Mouse (Mus musculus): ENCODE measurements around the gene Kcnj4. TPM values are rescaled to one million over a fixed set of nuclear protein-coding genes. Genes with fewer than 3 reads are reported as not detected.
"Not testable (repeated sequence)": the region's sequence is repeated elsewhere in the genome, so short reads cannot be mapped to it uniquely, and the experiment has no call there.

The Kcnj4 gene
- polyA plus RNA-seq, 1 experiment, result 0.30 TPM

DNA sequence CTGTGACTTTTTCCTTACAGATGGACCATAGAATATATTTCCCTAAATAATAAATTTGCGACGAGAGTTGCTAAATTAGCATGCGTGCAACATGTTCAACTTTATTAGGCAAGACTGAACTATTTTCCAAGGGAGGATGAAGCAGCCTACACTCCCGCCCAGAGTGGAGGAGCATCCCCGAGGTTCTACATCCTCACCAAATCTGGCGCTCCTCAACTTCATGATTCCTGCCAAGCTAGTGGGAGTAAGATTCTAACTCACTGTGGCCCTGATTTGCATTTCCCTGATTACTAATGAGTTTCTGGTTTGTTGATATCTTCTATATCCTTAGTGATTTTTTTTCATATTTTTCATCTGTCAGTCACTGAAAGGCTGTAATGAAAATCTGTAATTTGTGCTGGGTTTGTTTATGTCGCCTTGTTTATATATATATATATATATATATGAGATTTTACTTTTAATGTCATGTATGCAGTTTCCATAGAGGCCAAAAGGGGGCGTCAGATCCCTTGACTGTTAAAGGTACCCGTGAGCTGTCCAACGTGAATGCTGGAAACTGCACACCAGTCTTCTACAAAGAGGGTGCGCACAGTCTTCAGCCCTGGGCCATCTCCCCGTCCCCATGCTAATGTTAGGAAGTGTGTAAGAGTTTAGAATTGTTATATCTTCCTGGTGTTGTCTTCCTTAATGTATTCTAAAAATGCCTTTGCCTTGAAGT is 31.2 kb downstream of the Kcnj4 start:
- DNase-seq (ENCODE audit: low read depth), result no peak

DNA sequence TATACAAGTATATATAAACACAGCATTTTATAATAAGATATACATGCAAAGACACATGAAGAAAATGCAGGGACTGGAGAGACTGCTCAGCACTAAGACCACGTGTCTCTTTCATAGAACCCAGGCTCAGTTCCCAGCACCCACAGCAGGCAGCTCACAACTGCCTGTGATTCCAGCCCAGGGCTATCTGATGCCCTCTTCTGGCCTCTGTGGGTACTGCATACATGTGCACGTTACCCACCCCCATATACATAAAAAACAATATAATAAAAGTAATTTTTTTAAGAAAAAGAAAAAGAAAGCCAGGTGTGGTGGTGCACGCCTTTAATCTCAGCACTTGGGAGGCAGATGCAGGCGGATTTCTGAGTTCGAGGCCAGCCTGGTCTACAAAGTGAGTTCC is 32.0 kb downstream of the Kcnj4 start:
- TF ChIP-seq POLR2A (IDR thresholded peaks at IDR 0.05; ENCODE audit: borderline replicate concordance, extremely low read depth, insufficient read depth, insufficient read length, poor library complexity, severe bottlenecking), result no peak
- 0 out of 2 replicates have a peak, but pooled peaks have one; percentile 12 for TF ChIP-seq CTCF (IDR thresholded peaks at IDR 0.05; ENCODE audit: borderline replicate concordance, extremely low read depth, insufficient read depth, insufficient read length)
- no peak for DNase-seq (ENCODE audit: low read depth)

More for the DNA sequence above, 31.2 kb downstream of the Kcnj4 start:
- TF ChIP-seq POLR2A (IDR thresholded peaks at IDR 0.05; ENCODE audit: borderline replicate concordance, extremely low read depth, insufficient read depth, insufficient read length, poor library complexity, severe bottlenecking) (no peak), CTCF (IDR thresholded peaks at IDR 0.05; ENCODE audit: borderline replicate concordance, extremely low read depth, insufficient read depth, insufficient read length) (no peak)

DNA sequence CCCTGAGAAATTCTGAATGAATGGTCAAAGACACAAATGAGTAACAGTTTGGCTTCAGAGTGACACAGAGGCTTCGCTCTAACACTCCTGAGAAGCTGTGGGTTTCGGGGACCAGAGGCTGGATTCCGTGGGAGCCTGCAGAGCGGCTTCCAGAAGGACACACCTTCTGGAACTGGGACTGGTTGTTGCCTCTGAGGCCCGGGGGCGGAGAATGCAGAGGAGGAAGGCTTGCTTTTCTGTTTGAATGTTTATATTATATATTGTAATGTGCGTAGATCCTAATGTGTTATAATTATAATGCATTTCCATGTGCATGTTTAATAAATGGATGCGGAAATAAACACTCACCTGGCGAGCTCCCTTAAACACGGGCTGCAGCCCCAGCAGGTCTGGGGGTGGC is 33.9 kb downstream of the Kcnj4 start:
- TF ChIP-seq POLR2A (IDR thresholded peaks at IDR 0.05; ENCODE audit: borderline replicate concordance, extremely low read depth, insufficient read depth, insufficient read length, poor library complexity, severe bottlenecking), result no peak
- TF ChIP-seq CTCF (IDR thresholded peaks at IDR 0.05; ENCODE audit: borderline replicate concordance, extremely low read depth, insufficient read depth, insufficient read length), result no peak
- DNase-seq (ENCODE audit: low read depth), result no peak

DNA sequence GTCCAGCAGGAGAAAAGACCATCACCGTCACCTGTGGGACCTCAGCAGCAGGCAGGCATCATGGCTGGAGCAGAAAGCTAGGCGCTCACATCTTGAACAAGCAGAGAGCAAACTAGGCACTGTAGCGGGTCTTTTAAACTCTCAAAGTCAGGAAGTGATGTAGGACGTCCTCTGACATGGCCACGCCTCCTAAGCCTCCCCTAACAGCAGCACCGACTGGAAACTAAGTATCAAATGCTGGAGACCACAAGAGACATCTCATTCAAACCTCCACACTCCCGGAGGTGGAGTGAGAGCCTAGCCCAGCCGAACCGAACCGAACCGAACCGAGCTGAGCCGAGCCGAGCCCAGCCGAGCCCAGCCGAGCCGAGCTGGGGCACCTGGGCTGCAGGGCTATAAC is 34.5 kb downstream of the Kcnj4 start:
- DNase-seq (ENCODE audit: low read depth), result peak; percentile 37
- no peak for TF ChIP-seq CTCF (IDR thresholded peaks at IDR 0.05; ENCODE audit: borderline replicate concordance, extremely low read depth, insufficient read depth, insufficient read length)
- no peak for TF ChIP-seq POLR2A (IDR thresholded peaks at IDR 0.05; ENCODE audit: borderline replicate concordance, extremely low read depth, insufficient read depth, insufficient read length, poor library complexity, severe bottlenecking)

DNA sequence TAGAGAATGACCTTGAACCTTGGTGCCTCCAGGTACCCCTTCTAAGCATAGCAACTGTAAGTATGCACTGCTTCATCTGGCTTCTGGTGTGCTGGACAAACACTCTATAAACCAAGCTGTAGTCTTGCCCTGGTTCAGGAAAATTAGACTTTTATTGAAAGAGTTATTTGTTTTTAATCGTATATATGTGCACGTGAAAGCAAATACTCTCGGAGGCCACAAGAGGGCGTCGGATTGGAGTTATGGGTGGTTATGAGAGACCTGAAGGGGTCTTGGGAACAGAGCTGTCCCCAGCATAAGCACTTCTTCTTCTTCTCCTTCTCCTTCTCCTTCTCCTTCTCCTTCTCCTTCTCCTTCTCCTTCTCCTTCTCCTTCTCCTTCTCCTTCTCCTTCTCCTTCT is 35.5 kb downstream of the Kcnj4 start:
- no peak for DNase-seq (ENCODE audit: low read depth)
- no peak for TF ChIP-seq CTCF (IDR thresholded peaks at IDR 0.05; ENCODE audit: borderline replicate concordance, extremely low read depth, insufficient read depth, insufficient read length)
- no peak for TF ChIP-seq POLR2A (IDR thresholded peaks at IDR 0.05; ENCODE audit: borderline replicate concordance, extremely low read depth, insufficient read depth, insufficient read length, poor library complexity, severe bottlenecking)

DNA sequence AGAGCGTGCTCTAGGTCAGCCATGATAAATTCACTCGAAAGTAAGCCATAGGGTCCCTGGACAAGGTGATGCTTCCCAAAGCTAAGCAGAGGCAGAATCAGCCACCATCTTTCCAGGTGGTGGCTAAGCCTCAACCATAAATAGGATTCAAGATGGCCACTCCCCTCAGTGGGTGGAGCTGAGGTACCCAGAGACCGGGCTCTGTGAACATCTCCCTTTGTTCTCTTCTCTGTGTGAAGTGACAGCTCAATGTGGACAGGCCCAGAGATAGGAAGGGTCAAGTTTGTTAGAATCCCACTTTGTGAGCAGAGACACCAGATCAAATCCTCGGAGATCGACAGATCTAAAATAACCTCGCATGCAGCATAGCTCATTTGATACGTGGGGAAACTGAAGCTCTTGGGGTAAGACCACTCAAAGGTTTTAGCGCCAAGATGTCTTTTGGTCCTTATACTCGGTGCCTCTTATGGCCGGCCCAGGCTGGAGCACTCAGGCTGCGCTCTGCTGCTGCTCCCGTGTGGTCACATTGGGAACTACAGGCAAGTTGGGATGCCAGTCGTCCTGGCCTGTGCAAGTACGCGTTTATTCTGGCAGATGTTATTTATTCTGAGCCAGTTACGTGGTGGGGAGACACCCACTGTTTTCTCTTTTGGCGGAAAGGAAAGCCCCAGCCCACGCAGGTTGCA is 38.3 kb downstream of the Kcnj4 start:
- DNase-seq (ENCODE audit: low read depth), result peak; percentile 89
- TF ChIP-seq POLR2A (IDR thresholded peaks at IDR 0.05; ENCODE audit: borderline replicate concordance, extremely low read depth, insufficient read depth, insufficient read length, poor library complexity, severe bottlenecking) (no peak), CTCF (IDR thresholded peaks at IDR 0.05; ENCODE audit: borderline replicate concordance, extremely low read depth, insufficient read depth, insufficient read length) (peak; percentile 99)

DNA sequence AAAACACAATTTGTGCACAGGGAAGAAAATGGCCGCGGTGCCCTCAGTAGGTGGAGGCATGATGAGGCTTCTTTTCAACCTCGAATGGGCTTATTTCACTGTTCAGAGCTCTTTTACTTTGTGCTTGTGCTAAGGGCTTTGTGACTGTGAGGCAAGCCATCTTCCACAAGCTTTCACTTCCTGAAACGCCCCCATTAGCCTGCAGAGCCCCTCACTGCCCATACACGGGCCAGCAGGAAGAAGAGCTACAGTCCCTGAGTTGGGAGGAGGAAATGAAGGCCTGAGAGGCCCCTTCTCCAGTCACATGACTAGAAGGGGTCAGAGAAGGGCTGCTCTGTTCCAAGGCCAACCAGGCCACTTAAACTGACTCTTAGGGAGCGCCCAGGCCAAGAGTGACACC is 48.5 kb downstream of the Kcnj4 start:
- DNase-seq (ENCODE audit: low read depth), result no peak
- TF ChIP-seq POLR2A (IDR thresholded peaks at IDR 0.05; ENCODE audit: borderline replicate concordance, extremely low read depth, insufficient read depth, insufficient read length, poor library complexity, severe bottlenecking), result no peak
- TF ChIP-seq CTCF (IDR thresholded peaks at IDR 0.05; ENCODE audit: borderline replicate concordance, extremely low read depth, insufficient read depth, insufficient read length), result no peak

DNA sequence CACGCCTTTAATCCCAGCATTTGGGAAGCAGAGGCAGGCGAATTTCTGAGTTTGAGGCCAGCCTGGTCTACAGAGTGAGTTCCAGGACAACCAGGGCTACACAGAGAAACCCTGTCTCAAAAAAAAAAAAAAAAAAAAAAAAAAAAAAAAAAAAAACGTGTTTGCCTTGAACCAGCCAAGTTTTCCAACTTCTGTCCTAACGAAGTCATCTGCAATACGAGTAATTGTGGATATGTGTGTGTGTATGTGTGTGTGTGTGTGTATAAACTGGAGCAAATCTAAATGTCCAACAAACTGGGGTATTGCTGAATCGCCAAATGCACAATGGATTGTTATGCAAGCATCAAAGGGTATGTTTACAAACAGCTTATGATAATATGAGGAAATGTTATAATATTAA is 48.9 kb downstream of the Kcnj4 start:
- not testable (repeated sequence) for DNase-seq (ENCODE audit: low read depth)

DNA sequence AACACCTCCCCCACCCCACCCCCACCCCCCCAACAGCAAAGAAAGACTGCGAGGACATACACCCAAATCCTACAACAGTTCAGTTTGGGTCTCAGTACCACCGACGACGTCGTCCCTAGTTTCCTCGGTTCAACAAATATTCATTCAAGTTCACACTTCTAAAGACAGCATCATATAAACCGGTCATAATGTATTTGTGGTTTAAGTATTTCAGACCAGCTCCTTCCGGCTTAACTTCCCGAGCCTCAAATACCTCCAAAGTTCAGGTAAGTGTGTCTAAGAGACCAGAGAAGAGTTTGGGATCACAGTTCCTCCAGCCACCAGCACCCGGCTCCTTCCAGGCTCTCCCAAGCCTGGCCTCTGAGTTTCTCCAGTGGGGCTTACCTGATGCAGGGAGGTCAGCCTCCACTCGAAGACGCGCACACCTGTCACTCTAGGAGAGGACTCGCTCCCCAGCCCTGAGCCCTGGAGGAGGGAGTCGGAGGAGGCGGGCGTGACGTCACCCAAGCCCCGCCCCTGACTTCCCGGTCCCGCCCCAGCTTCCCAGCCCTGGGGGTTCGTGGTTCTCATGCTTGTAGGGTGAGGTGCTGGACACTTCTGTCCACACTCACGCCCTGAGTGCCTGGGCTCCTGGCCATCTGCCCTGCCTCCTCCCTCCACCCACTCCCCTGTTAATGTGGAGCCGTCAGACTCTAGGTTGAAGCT is 49.8 kb downstream of the Kcnj4 start, which contains the start of gene Csnk1e:
Csnk1e (minus strand) TSS at position 461 of the 705 bp plus-strand sequence.
- TF ChIP-seq CTCF (IDR thresholded peaks at IDR 0.05; ENCODE audit: borderline replicate concordance, extremely low read depth, insufficient read depth, insufficient read length), result no peak
- no peak for TF ChIP-seq POLR2A (IDR thresholded peaks at IDR 0.05; ENCODE audit: borderline replicate concordance, extremely low read depth, insufficient read depth, insufficient read length, poor library complexity, severe bottlenecking)
- peak; percentile 62 for DNase-seq (ENCODE audit: low read depth)

DNA sequence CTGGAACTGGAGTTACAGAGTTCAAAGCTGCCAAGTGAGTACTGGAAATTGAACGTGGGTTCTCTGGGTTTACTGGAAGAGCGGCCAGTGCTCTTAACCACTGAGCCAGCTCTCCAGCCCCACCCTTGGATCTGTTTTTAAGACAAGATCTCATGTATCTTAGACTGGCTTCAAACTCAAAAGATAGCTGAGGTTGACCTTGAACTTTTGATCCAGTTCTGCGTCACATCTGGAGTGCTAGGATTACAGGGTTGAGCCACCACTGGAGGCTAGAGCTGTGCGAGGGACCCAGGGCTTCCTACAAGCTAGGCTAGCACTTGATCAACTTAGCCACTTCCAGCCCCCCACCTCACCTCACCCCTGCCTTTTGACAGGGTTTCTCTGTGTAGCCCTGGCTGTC is 51.2 kb downstream of the Kcnj4 start:
- TF ChIP-seq CTCF (IDR thresholded peaks at IDR 0.05; ENCODE audit: borderline replicate concordance, extremely low read depth, insufficient read depth, insufficient read length), result no peak
- TF ChIP-seq POLR2A (IDR thresholded peaks at IDR 0.05; ENCODE audit: borderline replicate concordance, extremely low read depth, insufficient read depth, insufficient read length, poor library complexity, severe bottlenecking), result no peak
- DNase-seq (ENCODE audit: low read depth), result no peak

DNA sequence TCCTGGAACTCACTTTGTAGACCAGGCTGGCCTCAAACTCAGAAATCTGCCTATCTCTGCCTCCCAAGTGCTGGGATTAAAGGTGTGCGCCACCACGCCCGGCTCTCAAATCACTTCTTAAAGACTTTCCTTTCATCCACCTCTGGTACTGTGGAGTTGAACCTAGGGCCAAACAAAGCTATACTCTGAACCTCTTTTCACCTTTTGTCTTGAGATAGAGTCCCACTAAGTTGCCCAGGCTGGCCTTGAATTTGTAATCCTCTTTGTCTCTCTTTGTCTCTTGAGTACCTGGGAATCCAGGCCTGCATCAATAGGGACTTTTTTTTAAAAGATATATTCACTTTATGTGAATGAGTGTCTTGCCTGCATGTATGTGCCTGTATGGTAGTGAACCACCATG is 57.0 kb downstream of the Kcnj4 start:
- DNase-seq (ENCODE audit: low read depth), result no peak
- TF ChIP-seq CTCF (IDR thresholded peaks at IDR 0.05; ENCODE audit: borderline replicate concordance, extremely low read depth, insufficient read depth, insufficient read length) (no peak), POLR2A (IDR thresholded peaks at IDR 0.05; ENCODE audit: borderline replicate concordance, extremely low read depth, insufficient read depth, insufficient read length, poor library complexity, severe bottlenecking) (no peak)
